Mouse (Mus musculus) cerebellum, postnatal 10 days (tissue): ENCODE measurements at regions not wholly inside any gene's neighbourhood (a gene's known extent, or its start where the extent isn't known, plus 50 kb on each side); places are given as distances from the start of the nearest gene placed in this dataset.

ENCODE experiments used
- DNase-seq, 2 experiments: peaks; one replicate each; pipeline ENCODE4 v3.0.0; 2021; ENCODE audit warnings: mixed read lengths in 2 of 2

DNA sequence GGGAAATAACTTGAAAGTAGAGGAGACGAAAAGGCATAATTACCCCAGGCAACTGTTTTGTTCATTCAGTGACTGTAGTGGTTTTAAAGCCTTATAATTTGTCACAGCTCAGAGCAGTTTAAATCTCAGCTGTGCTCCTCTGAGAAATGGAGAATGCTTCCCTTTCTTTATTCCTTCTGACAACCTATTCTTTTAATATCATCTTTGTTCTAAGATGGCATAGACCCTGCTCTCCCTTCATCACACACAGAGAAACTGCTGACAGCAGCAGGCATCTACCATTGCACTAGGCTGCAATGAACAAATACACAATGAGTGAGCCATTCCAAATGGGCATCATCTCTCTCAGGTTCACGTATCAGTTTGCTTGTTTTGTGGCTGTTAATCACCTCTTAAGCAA lies 50.5 kb upstream of the Gm11232 start:
- DNase-seq, result no peak
